Mouse (Mus musculus) MEL (cell line): ENCODE measurements around the gene Acoxl.
A peak's percentile ranks its signal among the peaks of the same experiment; 100 is the strongest.

ENCODE experiments used
- CTCF ChIP-seq, 3 experiments: IDR thresholded peaks in 2 of 3; conservative IDR thresholded peaks in 1 of 3; 2 replicates each; pipeline ENCODE4 v1.5.1; 2011 to 2012; ENCODE audit warnings: low read length in 3 of 3, low read depth in 2 of 3, mild to moderate bottlenecking in 2 of 3, improper control_type of control experiment in 1 of 3, inconsistent platforms in 1 of 3, mixed read lengths in 1 of 3, moderate library complexity in 1 of 3; ENCODE audit not compliant: control insufficient read depth in 1 of 3, insufficient read depth in 1 of 3, poor library complexity in 1 of 3, severe bottlenecking in 1 of 3
- EP300 ChIP-seq, 2 experiments: IDR thresholded peaks; 2 replicates each; pipeline ENCODE4 v1.6.1; 2011; ENCODE audit warnings: improper control_type of control experiment in 2 of 2, low read length in 2 of 2, low read depth in 1 of 2, mild to moderate bottlenecking in 1 of 2
- ETS1 ChIP-seq: IDR thresholded peaks from 2 replicates; pipeline ENCODE4 v1.6.1; 2012; ENCODE audit warnings: low read depth, mild to moderate bottlenecking, inconsistent platforms, low read length, improper control_type of control experiment, moderate library complexity
- GATA1 ChIP-seq: IDR thresholded peaks from 2 replicates; pipeline ENCODE4 v1.6.1; 2011; ENCODE audit warnings: low read depth, low read length, improper control_type of control experiment
- HCFC1 ChIP-seq: IDR thresholded peaks from 2 replicates; pipeline ENCODE4 v1.6.1; 2012; ENCODE audit warnings: low read depth, mild to moderate bottlenecking, inconsistent platforms, low read length, improper control_type of control experiment, moderate library complexity
- JUND ChIP-seq: IDR thresholded peaks from 2 replicates; pipeline ENCODE4 v1.6.1; 2011; ENCODE audit warnings: low read depth, mild to moderate bottlenecking, improper control_type of control experiment, low read length
- MAFK ChIP-seq: IDR thresholded peaks from 2 replicates; pipeline ENCODE4 v1.6.1; 2011; ENCODE audit warnings: low read depth, mild to moderate bottlenecking, low read length, improper control_type of control experiment, borderline replicate concordance
- NRF1 ChIP-seq: IDR thresholded peaks from 2 replicates; pipeline ENCODE4 v1.6.1; 2014; ENCODE audit warnings: low read depth, mild to moderate bottlenecking, inconsistent platforms, low read length, improper control_type of control experiment, moderate library complexity; ENCODE audit not compliant: poor library complexity, insufficient read depth, severe bottlenecking
- POLR2A ChIP-seq, 2 experiments: IDR thresholded peaks; 2 replicates each; pipeline ENCODE4 v1.6.1; 2011 to 2012; ENCODE audit warnings: low read length in 2 of 2, mild to moderate bottlenecking in 2 of 2, control low read depth in 1 of 2, improper control_type of control experiment in 1 of 2, low read depth in 1 of 2, moderate library complexity in 1 of 2; ENCODE audit not compliant: control insufficient read depth in 1 of 2, insufficient read depth in 1 of 2, poor library complexity in 1 of 2
- RAD21 ChIP-seq: IDR thresholded peaks from 2 replicates; pipeline ENCODE4 v1.6.1; 2011; ENCODE audit warnings: mild to moderate bottlenecking, low read depth, low read length, improper control_type of control experiment
- RCOR1 ChIP-seq: IDR thresholded peaks from 2 replicates; pipeline ENCODE4 v1.6.1; 2012; ENCODE audit warnings: low read depth, mild to moderate bottlenecking, inconsistent platforms, low read length, improper control_type of control experiment
- TCF12 ChIP-seq: IDR thresholded peaks from 2 replicates; pipeline ENCODE4 v1.6.1; 2014; ENCODE audit warnings: low read depth, mild to moderate bottlenecking, inconsistent platforms, low read length, improper control_type of control experiment, moderate library complexity
- UBTF ChIP-seq: IDR thresholded peaks from 2 replicates; pipeline ENCODE4 v1.6.1; 2012; ENCODE audit warnings: low read depth, mild to moderate bottlenecking, inconsistent platforms, low read length, improper control_type of control experiment, moderate library complexity, borderline replicate concordance; ENCODE audit not compliant: insufficient read depth
- ZC3H11A ChIP-seq: IDR thresholded peaks from 2 replicates; pipeline ENCODE4 v1.6.1; 2012; ENCODE audit warnings: low read depth, mild to moderate bottlenecking, inconsistent platforms, low read length, improper control_type of control experiment

DNA sequence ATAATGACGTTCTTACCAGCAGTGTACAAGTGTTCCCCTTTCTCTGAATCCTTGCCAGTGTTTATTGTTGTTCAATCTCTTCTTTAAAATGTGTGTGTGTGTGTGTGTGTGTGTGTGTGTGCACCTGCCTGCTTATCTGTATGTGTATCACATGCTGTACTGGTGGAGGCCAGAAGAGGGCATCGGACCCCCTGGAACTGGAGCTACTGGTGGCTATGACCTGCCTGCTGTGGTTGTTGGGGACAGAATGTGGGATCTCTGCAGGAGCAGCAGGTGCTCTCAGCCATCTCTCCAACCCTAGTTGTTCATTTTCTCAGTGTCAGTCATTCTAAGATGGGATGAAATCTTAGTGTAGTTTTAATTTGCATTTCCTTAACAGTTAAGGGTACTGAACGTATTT lies 98.4 kb downstream of the Acoxl start:
- peak in 2 of 3 experiments; percentile 27 to 30; a peak in 3 of 6 replicates for TF ChIP-seq CTCF (IDR thresholded peaks at IDR 0.05 in 2 of 3, conservative IDR thresholded peaks at IDR 0.05 in 1 of 3; ENCODE audit: control insufficient read depth in 1 of 3, insufficient read depth in 1 of 3, low read depth in 2 of 3, low read length in 3 of 3, poor library complexity in 1 of 3, severe bottlenecking in 1 of 3)
- TF ChIP-seq UBTF, result no peak
- peak; percentile 28 for TF ChIP-seq RAD21
- TF ChIP-seq EP300 (IDR thresholded peaks at IDR 0.05; ENCODE audit: low read depth in 1 of 2, low read length in 2 of 2), result no peak
- no peak for TF ChIP-seq POLR2A (IDR thresholded peaks at IDR 0.05; ENCODE audit: control insufficient read depth in 1 of 2, insufficient read depth in 1 of 2, low read depth in 1 of 2, low read length in 2 of 2, poor library complexity in 1 of 2)
- no peak for TF ChIP-seq RCOR1
- no peak for TF ChIP-seq NRF1
- TF ChIP-seq ETS1, result no peak
- no peak for TF ChIP-seq GATA1
- no peak for TF ChIP-seq HCFC1
- peak; percentile 26; the same call in 1 of the 2 replicates for TF ChIP-seq ZC3H11A
- no peak for TF ChIP-seq TCF12
- no peak for TF ChIP-seq JUND
- no peak for TF ChIP-seq MAFK
